Mouse (Mus musculus): ENCODE measurements around the gene Hoxd13.

DNA sequence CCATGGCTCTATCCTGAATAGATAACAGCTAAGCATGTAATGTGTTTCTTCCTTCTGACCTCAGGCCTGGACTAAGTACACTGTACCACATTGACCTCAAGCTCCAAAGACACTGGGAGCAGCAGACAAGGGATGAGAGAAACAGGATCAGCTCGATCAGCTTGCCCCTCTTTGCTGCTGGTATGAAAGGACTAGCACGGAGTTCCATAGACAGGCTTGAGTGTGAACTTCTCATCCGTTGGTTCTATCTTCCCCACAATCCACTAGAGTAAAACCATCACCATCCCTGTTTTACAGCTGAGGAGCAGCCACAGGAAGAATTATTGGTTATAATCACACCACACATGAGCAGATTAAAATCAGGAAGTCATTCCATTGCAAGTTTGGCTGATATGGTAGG, 22.5 kb upstream of the Hoxd13 start:
- TF ChIP-seq CTCF (IDR thresholded peaks at IDR 0.05; ENCODE audit: low read depth) (no peak), EP300 (IDR thresholded peaks at IDR 0.05; ENCODE audit: low read depth) (no peak)
